Mouse (Mus musculus) adrenal gland, postnatal 14 days (tissue): ENCODE results near the gene Kbtbd12. TPM values are rescaled to one million over a fixed set of nuclear protein-coding genes. Genes with fewer than 3 reads are reported as not detected.

Experiments
- DNase-seq: peaks from one replicate; pipeline ENCODE4 v3.0.0; 2021; ENCODE audit warnings: mixed read lengths
- total RNA-seq: library from RNA; stranded (reverse); gene quantifications from 2 replicates; pipeline ENCODE4 v1.2.3, GENCODE M21; 2021

The Kbtbd12 gene
- total RNA-seq, 1 experiment from 2014 or later = 0.52 TPM

DNA sequence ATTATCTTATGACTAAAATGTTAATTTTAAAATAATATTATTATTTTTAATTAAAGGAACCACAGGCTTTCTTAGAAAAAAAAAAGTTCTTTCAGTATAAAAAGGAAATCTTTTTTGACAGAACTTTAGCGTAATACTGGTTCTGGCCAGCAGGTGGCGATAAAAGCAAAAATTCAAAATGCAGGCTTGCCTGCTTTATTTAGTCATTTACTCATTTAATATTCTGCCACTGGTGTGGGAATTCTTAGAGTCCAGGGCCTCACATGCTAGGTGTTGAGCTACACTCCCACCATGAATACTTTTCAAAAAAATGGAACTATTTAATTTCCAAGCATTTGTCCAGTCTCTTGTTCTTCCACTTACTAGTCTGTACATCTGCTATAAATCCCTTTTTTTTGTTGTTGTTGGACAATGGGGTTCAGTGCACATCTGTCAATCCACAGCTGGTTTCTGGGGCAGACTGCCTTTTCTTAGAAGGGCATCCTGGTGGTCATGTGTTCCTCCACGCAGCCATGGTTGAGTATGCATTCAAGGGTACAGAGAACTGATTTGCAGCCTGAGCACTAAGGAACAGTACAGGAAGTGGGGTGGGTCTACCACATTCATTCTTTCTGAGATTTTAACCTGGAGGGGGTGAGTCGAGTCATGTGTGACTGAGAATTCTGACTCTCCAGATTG is 88.5 kb downstream of the Kbtbd12 start:
- peak; percentile 75 for DNase-seq

- DNase-seq = peak; percentile 13
Measured at GRCm38 (mm10) chr6:88548405-88549049, 89.2 kb downstream of the Kbtbd12 start.

GRCm38 (mm10) chr6:88545397-88545790 is 92.4 kb downstream of the Kbtbd12 start:
- DNase-seq = no peak

GRCm38 (mm10) chr6:88544644-88545396 is 92.9 kb downstream of the Kbtbd12 start:
- no peak for DNase-seq

DNA sequence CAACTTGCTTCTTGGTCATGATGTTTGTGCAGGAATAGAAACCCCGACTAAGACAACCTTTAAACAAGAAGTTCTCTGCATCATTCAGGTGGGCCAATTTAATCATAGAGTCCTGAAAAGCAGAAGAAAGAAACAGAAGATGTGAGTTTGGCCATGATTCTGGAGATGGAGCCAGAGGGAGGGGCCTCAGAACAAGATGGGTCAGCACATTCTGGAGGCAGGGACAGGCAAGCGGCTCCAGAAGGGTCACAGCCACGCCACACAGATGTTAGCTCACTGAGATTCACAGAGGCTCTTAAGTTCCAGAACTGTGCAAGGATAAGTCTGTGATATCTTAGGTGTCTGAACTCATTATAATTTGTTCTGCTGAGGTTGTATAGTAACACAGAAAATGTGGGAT is 93.5 kb downstream of the Kbtbd12 start:
- no peak for DNase-seq

DNA sequence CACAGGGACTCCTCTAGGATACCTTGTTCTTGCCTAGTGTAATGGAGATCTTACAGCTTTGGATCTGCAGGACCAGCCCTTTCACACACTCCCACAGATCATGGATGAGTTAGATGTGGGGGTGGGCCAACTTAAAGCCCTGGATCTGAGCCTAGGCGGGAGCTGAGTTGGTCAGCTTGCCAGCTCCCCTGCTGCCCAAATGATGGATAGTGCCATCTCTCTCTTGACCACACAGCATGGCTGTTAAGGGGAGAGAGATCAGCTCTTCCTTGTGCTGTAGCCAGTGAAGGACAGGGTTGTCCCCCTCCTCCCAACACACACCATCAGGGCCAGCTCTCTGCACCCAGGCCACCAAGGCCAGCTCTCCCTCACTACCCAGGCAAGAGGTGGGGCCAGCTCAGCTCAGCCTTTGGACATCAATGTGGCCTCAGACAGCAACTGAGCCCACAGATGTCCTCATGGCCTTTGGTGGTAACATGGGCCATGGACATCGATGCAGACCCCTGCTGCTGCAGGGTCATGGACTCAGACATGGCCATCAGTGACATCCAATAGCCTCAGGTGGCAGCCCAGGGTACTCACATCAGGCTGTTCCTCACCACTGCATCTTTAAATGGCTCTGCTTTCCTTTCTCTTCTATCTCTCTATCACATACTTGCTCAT is 97.5 kb downstream of the Kbtbd12 start:
- DNase-seq = peak; percentile 67

- peak; percentile 83 for DNase-seq
Measured at GRCm38 (mm10) chr6:88530306-88530705, 107.4 kb downstream of the Kbtbd12 start.

DNA sequence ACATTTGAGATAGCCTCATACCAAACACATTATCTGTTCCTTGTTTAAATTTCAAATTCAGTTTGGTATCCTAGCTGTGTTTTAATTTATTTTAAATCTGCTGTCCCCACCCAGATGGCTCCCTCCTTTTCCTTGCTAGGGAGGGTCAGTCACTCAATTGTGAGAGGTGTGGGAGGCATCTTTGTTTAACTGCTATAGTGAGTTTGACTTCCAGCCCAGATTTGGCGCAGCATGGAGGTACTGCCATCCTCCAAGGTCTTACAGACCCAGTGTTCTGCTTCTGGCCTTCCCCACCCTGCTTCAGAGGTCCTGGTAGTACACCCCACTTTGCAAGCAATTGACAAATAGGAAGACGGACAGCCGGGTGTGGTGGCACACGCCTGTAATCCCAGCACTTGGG is 113.7 kb downstream of the Kbtbd12 start:
- DNase-seq = no peak

DNA sequence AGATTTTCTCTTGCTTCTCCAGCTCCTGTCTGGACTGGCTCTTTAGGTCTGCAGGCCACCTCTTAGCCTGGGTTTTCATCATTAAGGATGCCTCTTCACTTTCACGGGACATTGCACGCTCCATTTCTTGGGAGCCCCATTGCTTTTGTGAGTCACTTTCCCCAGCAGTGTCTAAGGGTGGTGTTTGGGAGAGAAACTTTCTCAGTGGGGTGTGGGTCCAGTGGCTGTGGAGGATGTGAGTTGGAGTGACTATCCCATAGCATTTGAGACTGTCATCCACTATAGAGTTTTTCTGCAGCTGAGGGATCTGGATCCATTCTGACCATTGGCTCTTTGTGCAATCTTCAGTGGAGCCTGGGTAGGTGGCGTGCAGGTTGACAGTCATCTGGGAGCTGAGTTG is 114.3 kb downstream of the Kbtbd12 start:
- DNase-seq = no peak

GRCm38 (mm10) chr6:88523043-88523442 is 114.7 kb downstream of the Kbtbd12 start:
- DNase-seq = no peak

- DNase-seq = no peak
Measured at GRCm38 (mm10) chr6:88522606-88523005, 115.1 kb downstream of the Kbtbd12 start.

DNA sequence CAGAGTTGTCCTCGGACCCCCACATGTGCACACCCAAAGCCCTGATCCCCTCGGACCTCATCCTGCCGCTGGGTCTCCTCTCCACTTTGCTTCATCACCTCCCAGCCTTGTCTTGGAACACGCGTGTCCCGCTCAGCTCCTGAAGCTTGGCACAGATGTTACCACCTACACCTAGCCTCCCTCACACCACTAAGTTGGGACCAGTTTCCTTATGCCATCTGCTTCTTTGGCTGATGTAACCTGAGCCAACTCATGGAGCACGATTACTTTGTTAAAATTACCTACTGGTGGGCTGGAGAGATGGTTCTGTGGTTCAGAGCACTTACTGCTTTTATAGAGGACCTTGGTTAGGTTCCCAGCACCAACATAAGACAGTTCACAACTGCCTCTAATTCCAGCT is 115.9 kb downstream of the Kbtbd12 start:
- DNase-seq = no peak

DNA sequence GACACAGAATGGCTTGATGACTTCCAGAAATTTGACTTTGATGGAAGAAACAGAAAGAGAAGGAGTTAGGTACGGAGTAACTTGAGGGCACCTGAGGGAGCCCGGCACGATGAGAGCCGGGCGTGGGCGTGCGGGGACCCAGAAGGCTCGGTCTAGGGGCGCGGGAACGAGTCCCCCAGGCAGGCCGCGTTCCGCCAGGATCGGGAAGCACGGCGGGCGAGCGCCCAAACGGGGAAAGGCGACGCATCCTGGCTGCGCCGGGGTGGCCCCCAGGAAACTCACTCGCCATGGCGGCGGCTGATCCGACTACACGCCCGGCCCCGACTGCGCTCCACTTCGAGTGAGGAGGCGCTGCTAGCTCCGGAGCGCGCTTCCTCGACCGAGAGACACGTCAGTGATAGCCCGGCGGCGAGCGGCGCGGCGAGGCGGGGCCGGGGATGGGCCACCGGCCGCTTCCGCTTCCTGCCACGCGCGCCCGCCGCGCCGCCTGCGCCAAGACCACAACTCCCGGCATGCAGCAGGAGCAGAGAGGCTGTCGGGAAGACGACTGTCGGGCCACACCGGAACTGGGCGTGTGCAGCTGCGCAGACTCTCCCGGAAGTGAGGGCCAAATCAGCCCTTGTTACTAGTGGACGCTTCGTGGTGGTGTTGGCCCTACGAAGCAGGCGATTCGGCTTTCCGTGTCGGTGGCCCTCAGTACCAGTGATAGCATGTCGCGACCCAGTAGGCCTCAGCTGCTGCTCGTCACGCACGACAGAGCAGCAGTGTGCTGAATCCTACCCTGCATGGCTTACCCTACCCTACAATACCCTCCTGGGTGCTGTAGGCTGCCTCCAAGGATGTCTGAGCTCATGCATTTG is 119.1 kb downstream of the Kbtbd12 start, which contains the start of gene Sec61a1:
Gene Sec61a1 (minus strand): TSS at position 502 of the 860 bp plus-strand sequence.
- peak; percentile 97 for DNase-seq

DNA sequence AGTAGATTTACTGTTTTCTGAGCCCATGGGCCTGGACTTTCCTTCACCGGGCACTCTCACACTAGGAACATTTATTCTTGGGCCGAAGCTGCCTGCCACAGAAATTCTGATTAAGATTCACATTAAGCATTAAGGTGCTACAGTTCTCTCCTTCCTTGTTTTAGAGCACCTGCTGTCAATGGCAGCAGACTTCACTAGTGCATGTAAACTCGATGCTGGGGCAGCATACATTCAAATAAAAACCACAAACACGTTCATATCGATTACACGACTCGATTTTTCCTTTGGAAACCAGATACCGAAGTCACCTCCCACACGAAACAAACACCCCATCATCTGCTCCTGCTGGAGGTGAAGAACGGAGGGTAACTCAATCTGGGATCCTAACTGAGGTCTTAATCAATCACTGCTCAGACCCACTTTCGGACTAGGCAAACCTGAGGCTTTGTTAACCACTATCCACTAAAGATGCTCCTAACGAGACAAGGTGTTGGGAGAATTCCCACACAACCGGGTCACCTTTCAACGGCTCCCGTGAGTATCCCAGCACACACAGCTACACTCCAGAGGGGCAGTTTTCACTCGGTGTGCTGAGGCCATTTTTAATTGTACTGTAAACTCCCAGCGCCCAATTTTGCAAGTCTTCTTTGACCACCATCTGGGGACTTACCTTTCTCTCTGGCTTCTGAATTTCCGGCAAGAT is 119.9 kb downstream of the Kbtbd12 start:
- peak; percentile 11 for DNase-seq

- peak; percentile 1 for DNase-seq
Measured at GRCm38 (mm10) chr6:88516667-88517066, 121.1 kb downstream of the Kbtbd12 start.

- DNase-seq = peak; percentile 1
Measured at GRCm38 (mm10) chr6:88515971-88516370, 121.8 kb downstream of the Kbtbd12 start.

DNA sequence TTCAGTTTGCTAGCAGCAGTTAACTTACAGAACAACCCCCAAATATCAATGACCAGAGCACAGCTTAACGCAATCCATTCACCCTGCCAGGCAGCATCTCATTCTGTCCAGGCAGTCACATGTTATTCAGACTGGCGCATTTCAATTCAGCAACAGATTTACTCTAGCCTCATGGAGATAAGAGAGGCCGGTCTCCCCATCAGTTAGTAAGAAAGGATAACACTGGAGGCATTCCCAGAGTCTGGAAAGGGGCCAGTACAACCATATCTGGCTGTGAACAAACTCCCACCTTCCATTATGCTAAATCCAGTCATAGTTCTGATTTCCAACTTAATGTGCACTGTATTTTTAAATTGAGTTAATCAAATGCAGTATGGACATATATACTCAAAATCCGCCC is 123.2 kb downstream of the Kbtbd12 start:
- peak; percentile 3 for DNase-seq

DNA sequence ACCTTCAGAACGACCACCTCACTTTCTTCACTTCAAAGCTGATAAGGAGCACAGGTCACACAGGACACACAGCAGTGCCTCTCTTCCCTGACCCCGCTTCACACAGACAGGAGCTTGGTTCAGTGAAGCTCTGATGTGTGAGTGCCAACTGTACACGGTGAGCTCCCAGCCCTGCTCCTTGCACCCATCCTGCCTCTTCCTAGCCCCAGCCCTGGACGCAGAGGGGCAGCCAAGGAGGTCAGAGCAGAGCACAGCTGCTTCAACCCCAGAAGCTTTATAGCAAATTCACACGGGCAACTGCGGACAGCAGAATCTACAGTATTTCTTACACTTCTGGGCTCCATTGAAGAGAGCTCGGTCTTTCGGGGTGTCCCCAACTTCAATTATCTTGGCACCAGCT is 123.8 kb downstream of the Kbtbd12 start:
- DNase-seq = peak; percentile 3

DNA sequence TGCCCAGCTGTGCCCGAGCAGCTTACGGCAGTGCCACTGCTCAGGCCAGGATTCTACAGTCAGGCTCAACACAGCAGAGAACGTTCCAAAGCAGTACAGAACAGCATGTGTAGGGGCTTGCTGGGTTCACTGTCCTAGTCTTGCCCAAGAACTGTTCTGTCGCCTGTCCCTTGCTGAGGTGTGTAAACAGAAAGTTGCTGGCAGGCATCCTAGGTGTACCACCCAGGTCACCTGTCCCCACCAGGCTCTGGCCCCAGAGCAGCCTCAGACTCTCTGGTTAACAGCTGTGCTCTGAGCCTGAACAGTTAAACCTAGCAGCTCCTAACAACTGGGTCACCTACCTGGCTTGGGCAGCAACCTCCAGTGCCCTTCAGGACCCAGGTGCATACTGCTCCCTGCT is 134.7 kb downstream of the Kbtbd12 start:
- DNase-seq = no peak

DNA sequence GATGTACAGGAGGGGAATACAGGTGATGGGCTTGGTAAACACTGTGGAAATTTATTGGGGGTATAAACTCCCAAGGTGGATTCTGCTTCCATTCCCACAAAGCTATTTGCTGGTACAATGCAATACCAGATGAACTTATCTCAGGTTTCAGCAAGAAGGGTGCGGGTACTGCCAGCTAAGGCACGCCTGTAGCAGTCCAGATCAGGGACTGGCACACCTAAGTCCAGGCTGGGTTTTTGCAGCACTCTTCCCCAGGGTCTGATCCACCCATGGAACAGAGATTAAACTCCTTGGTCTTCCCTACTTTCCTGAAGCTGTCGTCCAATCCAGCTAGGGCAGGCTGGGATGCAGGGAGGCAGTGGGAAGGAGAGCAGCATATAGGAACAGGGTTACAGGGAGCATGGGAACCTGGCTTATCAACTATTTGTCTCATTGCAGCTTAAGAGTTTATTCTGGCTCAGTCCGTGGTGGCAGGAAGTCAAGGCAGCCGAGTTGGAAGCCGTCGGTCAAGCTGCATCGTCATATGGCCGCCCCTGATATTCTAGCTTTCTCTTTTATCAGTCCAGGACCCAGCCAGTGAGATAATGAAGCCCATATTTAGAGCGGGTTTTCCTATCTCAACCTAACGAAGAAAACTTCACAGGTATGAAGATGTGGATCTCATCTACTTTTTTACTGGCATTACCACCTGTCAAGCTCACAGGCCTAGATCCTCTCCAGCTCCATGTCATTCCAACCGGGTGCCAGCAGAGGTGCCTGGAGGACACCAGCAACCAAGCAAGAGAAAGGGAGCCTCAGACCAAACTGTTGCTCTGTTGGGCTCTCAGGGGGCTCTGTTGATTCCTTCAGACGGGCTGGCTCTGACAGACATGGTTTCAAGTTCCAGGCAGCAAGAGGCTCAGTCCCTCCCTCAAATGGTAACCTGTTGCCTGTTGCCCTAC is 135.4 kb downstream of the Kbtbd12 start:
- DNase-seq = no peak
